Mouse (Mus musculus): ENCODE results near the gene Foxp1. TPM values are rescaled to one million over a fixed set of nuclear protein-coding genes. Genes with fewer than 3 reads are reported as not detected.

Gene Foxp1
- total RNA-seq, 2 experiments from 2014 or later: 133 to 135 TPM

GRCm38 (mm10) chr6:99159452-99160347, 362.8 kb downstream of the Foxp1 start:
- DNase-seq (ENCODE audit: low spot score in 2 of 2): no peak

GRCm38 (mm10) chr6:99153682-99154081, 368.8 kb downstream of the Foxp1 start:
- DNase-seq (ENCODE audit: low spot score in 2 of 2): no peak

GRCm38 (mm10) chr6:99146400-99146905, 376.1 kb downstream of the Foxp1 start:
- DNase-seq (ENCODE audit: low spot score in 2 of 2): no peak

- no peak for DNase-seq (ENCODE audit: low spot score in 2 of 2)
These were observed 377.5 kb downstream of the Foxp1 start for GRCm38 (mm10) chr6:99145033-99145432.

- DNase-seq (ENCODE audit: low spot score in 2 of 2): no peak
These were observed 378.8 kb downstream of the Foxp1 start for GRCm38 (mm10) chr6:99143756-99144036.

DNA sequence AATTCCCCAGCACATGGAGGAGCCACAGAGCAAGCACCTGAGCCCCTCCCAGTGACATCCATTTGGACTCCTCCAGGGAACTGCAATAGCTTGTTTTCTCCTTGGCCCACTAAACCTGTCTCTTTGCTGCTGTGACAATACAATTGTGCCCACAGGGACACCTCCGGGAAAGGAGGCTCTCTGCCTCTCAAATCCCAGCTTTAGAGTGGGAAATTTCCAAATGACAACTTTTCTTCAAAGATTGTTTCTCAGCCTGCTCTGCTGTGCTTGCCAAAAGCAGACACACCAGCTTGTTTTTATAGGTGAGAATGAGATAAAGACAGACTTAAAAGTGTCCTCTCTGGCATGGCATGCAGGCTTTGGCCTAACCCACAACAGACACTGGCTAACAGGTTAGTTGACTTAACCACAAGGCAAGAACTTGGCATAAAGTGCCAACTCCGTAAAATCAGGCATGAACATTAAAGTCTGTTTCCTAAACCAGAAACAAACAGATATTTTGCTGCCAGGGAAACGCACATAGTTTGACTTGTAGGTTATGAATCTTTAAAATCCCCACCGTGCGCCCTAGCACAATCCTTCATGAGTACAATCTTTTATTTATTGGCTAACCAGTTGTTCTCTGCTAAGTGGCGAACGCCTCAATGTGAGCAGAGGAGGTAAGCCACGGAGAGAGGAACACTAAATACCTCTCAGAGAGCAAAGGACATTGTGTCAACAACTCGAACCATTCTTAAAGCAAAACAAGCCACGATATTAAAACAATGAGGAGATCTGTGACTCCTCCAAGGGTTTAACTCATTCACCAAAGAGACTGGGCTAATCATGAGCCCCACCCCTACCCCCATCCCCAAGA, 379.4 kb downstream of the Foxp1 start:
- no peak for DNase-seq (ENCODE audit: low spot score in 2 of 2)

- DNase-seq (ENCODE audit: low spot score in 2 of 2): no peak
These were observed 384.5 kb downstream of the Foxp1 start for GRCm38 (mm10) chr6:99138041-99138440.

- no peak for DNase-seq (ENCODE audit: low spot score in 2 of 2)
These were observed 385.4 kb downstream of the Foxp1 start for GRCm38 (mm10) chr6:99137071-99137470.

DNA sequence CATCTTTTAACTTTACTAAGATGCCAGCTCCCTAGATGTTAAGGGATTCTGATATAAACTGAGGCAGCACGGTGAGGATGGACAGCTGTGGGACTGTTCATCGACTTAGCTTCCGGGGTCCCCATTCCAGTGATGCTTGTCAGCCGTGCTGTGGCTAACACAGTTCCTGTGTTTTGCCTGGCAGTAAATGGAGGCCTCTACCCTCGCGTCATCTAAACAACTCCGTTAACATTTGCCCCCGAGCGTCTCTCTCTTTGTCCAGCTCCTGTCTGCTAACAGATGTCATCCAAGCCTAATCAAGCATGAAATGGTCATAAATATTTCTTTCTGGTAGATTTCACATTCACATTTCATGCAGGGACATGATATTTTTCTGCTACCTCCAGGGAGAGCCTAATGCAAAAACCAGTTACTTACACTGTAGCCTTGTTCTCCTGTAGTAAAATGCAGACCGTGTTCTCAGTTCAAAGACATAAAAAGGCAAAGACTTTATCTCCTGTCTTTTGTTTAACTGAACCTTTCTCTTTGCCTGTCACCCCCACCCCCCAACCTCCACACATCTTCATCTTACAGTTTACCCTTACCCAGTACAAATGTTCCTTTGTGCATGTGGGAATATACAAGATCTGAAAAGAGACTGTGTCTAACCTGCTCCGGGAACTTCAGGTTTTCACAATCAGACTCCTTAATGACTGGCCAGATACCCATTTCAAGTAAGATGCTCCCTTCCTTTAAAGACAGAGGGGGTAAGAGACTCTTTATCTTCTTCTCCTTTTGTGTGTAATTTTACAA, 386.4 kb downstream of the Foxp1 start:
- no peak for DNase-seq (ENCODE audit: low spot score in 2 of 2)

GRCm38 (mm10) chr6:99131815-99132214, 390.7 kb downstream of the Foxp1 start:
- DNase-seq (ENCODE audit: low spot score in 2 of 2): no peak

- DNase-seq (ENCODE audit: low spot score in 2 of 2): no peak
These were observed 391.6 kb downstream of the Foxp1 start for GRCm38 (mm10) chr6:99130758-99131410.

DNA sequence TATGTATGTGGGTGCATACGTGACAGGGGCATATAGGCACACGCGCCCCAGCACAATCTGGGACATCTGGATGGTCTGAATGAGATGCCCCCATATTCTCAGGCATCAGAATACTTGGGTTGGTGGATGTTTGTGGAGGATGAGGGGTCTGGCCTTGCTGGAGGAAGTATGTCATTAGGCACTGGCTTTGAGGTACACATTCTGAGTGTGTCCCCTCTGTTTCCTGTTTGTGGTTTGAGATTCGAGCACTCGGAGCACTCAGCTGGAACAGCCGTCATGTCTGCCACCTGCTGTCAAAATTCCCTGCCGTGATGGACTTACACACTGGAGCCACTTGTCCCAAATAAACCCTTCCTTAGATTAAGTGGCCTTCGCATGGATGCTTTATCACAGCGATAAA, 395.8 kb downstream of the Foxp1 start:
- no peak for DNase-seq (ENCODE audit: low spot score in 2 of 2)

- DNase-seq (ENCODE audit: low spot score in 2 of 2): no peak
These were observed 401.4 kb downstream of the Foxp1 start for GRCm38 (mm10) chr6:99120776-99121766.

GRCm38 (mm10) chr6:99118534-99118933, 404.0 kb downstream of the Foxp1 start:
- DNase-seq (ENCODE audit: low spot score in 2 of 2): no peak

DNA sequence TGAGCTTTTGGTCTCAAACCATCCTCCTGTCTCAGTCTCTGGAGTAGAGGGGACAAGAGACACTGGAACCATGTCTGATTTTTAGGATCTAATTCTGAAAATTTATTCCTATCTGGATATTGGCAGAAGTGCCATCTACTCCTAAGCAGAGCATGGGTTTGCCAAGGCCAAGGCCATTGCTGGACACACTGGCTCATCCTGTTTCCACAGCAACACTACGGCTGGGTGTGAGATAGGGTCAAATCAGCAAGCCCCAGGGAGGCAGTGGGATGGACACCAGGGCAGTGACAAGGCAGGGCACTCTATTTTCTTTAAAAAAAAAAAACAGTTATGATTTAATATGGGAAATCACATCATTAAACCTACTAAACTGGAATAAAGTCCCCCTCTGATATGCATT, 405.1 kb downstream of the Foxp1 start:
- DNase-seq (ENCODE audit: low spot score in 2 of 2): no peak

DNA sequence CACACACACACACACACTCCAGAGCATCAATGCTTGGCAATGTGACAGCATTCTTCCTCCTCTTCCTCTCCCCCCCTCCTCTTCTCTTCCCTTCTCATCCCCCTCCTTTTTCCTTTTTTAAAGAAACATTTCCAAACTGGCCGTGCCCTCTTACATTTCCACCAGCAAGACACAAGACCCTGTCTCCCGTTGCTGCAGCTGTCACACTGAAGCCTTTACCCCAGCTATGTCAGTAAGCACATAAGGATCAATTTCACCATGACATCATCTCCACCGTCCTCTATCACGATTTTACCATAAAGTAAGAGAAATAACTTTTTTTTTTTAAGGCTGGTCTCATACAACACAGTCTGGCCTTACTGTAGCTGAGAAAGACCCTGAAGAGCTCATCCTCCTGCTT, 410.7 kb downstream of the Foxp1 start:
- DNase-seq (ENCODE audit: low spot score in 2 of 2): no peak

DNA sequence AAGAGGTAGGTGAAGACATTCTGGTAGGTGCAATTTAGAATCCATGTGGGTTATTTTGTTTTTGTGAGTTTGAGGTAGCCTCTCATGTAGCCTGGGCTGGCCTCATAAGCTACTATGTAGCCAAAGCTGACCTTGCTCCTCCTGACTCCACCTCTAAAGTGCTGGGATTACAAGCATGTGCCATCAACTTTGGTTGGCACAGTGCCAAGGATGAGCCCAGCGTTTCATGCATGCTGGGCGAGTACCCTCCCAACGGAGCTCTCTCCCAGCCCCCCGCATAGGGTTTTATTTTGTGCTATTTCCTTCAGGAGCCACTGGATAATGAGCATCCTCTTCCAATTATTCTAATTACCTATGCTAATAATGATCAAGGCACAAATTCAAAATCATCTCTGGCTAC, 414.1 kb downstream of the Foxp1 start:
- DNase-seq (ENCODE audit: low spot score in 2 of 2): no peak

- DNase-seq (ENCODE audit: low spot score in 2 of 2): no peak
These were observed 414.8 kb downstream of the Foxp1 start for GRCm38 (mm10) chr6:99107674-99108073.

DNA sequence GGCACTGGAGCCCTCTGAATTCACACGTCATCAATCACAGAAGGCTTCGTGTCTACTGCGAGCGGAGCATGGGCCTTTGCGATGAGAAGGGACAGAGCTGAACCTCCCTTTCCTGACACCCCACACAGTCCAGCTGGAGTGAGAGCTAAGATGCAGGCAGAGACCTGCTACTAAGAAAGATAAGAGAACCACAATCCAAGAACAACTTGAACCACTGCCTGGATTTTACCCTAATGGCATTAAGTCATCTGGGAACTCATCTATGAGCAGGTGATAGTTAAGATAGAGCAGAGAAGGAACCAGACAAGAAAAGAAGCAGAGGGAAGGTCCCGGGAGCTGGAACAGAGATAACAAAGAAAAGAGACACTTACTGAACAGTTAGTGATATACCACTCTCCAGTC, 415.4 kb downstream of the Foxp1 start:
- DNase-seq (ENCODE audit: low spot score in 2 of 2): no peak

DNA sequence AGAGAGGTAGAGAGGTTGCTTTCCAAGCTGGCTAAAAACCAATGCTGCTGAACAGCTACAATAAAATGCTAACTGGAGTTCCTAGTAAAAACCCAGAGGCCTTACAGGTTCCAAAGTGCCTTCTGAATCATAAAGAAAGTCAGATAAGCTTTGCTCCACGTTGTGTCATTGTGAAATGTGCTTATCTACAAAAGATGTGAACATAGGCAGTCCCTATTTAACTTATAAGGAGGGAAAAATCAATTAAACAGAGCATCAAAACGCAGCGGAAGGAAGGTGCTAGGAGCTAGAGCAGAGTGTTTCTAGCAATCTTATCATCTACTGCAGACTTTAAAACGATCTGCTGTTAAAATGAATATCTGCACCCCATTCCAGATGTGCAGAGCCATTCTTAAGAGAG, 416.5 kb downstream of the Foxp1 start:
- no peak for DNase-seq (ENCODE audit: low spot score in 2 of 2)

All from left cerebral cortex, adult 18-20 months (tissue).